Mouse (Mus musculus) layer of hippocampus, postnatal 25 days (tissue): ENCODE results near the gene Fbxw8. TPM values are rescaled to one million over a fixed set of nuclear protein-coding genes. Genes with fewer than 3 reads are reported as not detected.

Source experiments
- DNase-seq, 2 experiments: peaks; one replicate each; pipeline ENCODE4 v3.0.0; 2022; ENCODE audit warnings: mixed read lengths in 2 of 2, low spot score in 1 of 2; ENCODE audit errors: extremely low spot score in 1 of 2
- total RNA-seq, 2 experiments: library from RNA; stranded (reverse); gene quantifications; 2 replicates each; pipeline ENCODE4 v1.2.3; 2021

Gene Fbxw8
- total RNA-seq, 2 experiments from 2014 or later = 35.7 to 39.3 TPM

- no peak for DNase-seq
These were observed 106.3 kb downstream of the Fbxw8 start for GRCm38 (mm10) chr5:118048928-118049327.

- DNase-seq = no peak
These were observed 106.9 kb downstream of the Fbxw8 start for GRCm38 (mm10) chr5:118048412-118048811.

DNA sequence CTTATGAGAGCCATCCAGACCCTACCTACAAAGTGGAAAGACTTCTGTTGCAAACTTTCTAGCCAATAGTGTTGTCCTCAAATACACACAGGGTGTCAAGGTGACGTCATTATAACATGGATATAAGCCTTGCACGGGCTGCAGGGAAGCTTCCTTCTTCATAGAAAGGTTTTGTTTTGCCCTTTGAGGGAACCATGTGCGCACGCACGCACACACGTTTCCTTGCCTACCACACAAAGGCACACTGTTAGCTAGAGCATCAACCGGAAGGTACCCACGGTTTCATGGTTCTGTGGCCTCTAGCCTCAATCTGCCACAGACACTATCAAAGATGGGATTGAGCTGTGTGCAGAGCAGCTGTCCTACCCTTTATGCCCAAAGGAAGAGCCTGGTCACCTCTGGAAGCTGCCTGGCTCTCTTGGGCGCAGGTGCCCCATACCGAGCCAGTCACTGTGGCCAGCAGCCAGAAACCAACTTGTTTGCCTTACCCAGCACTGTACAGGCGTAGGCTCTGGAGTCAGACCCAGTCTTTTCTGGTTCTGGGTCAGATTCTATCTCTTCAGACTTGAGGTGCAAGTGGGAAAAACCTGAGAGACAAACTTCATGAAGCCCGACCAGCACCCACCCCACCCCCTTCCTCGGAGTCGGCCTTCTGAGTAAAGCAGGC is 108.0 kb downstream of the Fbxw8 start:
- no peak for DNase-seq

- DNase-seq = no peak
These were observed 109.9 kb downstream of the Fbxw8 start for GRCm38 (mm10) chr5:118045385-118045784.

DNA sequence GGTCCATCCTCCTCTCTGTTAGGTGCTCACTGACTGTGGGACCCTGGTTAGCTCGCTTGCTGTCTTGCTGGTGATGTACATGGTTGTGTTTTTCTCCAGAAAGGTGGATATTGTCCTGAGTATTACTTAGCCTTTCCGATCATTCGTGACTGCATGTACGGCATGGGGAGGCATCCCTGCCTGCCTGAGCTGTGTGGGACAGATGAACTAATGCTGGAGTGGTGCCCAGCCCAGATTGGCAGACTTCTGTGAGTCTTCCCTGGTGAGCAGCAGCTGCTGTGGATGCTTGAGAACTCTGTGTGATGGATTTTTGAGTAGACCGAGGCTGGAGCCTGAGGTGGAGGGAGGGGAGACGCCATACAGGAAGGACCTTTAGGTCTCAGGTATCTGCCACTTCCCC is 110.4 kb downstream of the Fbxw8 start:
- peak in 1 of 2 experiments; percentile 66 for DNase-seq

- no peak for DNase-seq
These were observed 111.5 kb downstream of the Fbxw8 start for GRCm38 (mm10) chr5:118043761-118044160.

DNA sequence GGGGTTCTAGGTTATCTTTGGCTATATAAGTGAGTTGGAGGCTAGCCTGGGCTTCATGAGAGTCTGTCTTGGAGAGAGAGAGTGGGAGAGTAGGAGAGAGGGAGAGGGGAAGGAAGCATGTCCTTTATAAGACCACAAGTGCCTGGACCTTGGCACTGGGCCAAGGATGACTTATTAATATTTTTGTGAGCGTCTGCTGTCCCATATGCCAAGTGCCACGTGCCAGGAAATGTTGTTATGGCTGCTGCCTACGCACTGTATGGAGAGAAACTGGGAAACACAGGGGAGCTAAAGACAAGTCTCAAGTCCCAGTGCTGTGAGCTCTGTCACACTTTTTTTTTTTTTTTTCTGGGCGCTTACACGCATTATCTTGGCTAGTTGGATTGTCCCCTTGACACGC is 112.7 kb downstream of the Fbxw8 start:
- DNase-seq = no peak

- no peak for DNase-seq
These were observed 116.0 kb downstream of the Fbxw8 start for GRCm38 (mm10) chr5:118039241-118039668.

DNA sequence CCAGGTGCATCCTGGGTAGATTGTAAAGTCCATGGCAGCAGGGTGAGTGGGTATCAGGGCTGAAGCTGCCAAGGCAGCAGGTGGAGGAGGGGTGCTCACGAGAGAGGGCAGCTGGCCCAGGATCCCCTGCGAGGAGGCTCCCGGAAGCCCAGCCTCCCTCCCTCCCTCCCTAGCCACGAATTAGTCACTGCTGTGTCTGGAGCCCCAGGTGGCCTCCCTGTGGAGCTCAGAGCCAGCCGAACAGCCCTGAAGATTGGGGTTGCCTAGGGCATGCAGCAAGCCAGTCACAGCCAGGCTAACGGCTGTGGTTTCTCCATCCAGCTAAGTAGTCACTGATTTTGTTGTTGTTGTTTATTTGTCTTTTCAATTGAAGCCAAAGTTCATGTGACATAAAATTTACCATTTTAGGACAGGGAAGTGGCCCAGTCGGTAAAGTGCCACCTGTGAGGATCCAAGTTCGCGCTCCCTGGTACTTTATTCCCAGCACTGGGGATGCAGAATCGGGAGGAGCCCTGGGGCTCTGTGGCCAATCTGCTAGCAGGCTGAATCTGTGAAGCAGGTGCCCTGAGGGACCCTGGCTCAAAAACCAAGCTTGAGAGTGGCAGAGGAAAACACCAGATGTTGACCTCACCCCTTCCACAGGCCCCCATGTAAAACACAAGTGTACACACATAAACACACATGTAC is 117.3 kb downstream of the Fbxw8 start:
- DNase-seq = no peak

GRCm38 (mm10) chr5:118036888-118037797 is 118.1 kb downstream of the Fbxw8 start:
- DNase-seq = no peak

- no peak for DNase-seq
These were observed 119.5 kb downstream of the Fbxw8 start for GRCm38 (mm10) chr5:118035786-118036185.

- no peak for DNase-seq
These were observed 120.6 kb downstream of the Fbxw8 start for GRCm38 (mm10) chr5:118034632-118035031.

DNA sequence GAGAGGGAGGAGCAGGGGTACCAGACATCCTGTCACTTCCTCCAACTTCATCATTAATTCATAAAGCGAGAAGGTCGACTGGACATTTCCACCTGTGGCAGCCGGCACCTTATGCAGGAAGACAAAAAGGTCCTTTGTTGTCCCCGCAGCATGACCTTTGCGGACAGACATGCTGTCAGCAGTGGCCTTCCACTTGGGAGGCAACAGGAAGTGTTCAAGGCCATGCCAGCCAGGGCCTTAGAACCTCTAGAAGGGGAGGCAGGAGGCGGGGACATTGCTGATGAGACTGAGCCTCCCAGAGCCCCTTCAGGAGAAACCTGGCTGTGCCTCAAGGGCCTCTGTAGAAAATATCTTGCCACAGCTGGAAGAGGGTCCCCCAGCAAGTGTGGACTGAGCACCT is 121.5 kb downstream of the Fbxw8 start:
- DNase-seq = no peak

GRCm38 (mm10) chr5:118033328-118033727 is 121.9 kb downstream of the Fbxw8 start:
- DNase-seq = no peak

GRCm38 (mm10) chr5:118031508-118031907 is 123.8 kb downstream of the Fbxw8 start:
- DNase-seq = no peak

DNA sequence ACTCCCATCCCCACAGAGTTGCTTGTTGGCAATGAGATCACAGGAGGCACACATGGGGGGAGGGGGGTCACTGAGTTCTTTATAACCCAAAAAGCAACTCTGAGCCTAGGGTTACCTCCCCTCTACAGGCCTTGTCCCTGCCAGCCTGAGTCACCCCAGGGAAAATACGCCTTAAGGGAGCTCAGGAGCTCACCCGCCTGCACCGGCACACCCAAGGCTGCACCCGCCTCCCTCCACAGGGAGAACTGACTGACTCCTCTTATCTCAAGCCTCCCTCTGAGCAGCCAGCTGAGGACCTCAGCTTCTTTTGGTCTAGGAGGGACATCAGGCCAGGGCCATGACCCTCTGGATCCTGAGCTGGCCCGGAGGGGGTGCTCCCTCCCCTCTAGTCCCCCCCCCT is 124.2 kb downstream of the Fbxw8 start:
- no peak for DNase-seq

- DNase-seq = no peak
These were observed 125.1 kb downstream of the Fbxw8 start for GRCm38 (mm10) chr5:118030022-118030675.

GRCm38 (mm10) chr5:118029420-118029819 is 125.8 kb downstream of the Fbxw8 start:
- peak; percentile 65 to 67 for DNase-seq

DNA sequence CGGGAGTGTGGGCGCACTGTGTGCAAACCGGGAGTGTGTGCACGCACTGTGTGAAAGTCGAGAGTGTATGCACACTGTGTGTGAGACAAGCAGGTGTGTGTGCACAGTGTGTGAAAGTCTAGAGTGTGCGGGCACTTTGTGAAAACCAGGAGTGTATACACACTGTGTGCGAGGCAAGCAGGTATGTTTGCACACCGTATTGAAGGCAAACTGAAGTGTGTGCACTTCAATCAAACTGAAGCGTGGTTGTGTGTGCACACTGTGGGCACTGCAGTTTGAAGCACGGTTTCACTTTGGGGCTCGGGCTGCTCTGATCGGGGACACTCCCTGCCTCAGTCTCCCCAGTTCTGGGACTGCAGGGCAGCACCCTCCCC is 126.2 kb downstream of the Fbxw8 start:
- DNase-seq = no peak

DNA sequence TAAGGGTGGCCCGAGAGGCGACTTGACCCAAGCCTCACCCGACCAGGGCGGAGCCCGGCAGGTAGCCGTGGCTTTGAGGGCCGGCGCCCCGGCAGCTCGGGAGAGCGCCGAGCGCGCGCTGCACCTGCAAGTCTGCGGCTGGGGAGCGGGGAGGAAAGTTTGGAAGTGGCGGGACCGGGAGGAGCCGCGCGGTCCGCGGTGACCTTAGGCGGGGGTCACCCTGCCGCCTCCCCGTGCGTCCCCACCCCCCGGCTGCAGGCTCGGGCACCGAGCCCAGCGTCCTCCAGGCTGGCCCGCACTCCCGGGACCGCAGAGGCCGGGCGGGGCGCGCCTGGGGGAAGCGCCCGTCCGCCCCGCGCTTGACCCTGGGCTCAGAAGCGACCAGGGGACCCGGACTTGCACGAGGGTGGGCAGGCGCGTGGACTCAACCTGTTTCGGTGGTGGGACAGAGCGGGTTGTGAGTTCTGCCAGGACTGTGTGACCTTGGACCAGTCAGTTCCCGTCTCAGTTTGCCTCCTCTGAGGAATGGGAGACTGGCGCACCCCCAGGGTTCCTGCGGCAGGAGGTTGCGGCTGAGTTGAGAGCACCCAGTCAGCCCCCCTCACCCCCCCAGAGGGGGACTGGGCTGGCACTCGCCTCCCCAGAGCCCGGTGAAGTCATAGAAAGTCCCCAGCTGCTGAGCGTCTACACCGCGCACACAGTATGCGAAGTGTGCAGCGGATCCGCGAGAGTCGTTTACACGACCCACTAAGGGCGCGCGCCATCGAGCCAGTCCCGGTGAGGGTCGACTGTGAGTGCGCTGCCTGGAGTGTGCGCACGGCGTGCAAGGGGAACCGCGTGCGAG is 126.9 kb downstream of the Fbxw8 start:
- DNase-seq = no peak
